29 mouse cellular contexts compared by ENCODE assay signal in the genomic region with DNA sequence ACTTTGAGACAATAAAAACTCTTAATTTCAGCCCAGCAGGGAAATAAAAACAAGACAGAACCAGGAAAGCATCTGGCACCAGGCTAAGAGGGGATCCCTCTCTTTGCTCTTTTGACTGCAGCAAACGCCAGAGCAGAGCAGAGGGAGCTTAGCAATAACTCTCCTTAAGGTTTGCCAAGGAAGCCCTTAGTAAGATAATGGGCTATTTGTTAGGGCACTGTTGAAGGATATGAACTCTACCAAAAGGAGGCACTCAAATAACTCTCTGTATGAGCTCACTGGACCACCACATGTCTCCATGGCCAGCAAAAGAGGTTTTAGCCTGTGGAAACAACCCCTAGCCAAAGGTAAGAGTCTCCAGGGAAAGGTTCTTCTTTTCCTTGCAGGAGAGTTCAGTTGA.
DNase-seq lines count a peak whose midpoint lies in the region; ATAC-seq and TF ChIP-seq lines count a peak whose summit lies in the region.
"Had no signal": no experiment of that assay in that cellular context is flagged by ENCODE, and none has a peak within 500 bp of the region (broad histone marks: within the 10 kb centered on the region; RNA-seq: fewer than 3 reads in every experiment).

No protein-coding gene starts in this region.

- H3K4me2 ChIP-seq in midbrain, postnatal 0 days (ENCODE audit: low read depth, low read length, poor library complexity, severe bottlenecking) = no peak overlapping the region
- H3K4me2 ChIP-seq in midbrain, embryonic 11.5 days = no peak overlapping the region
- H3K4me2 ChIP-seq: heart, embryonic 15.5 days; hindbrain, embryonic 12.5 days; liver, embryonic 15.5 days; lung, embryonic 15.5 days; midbrain, embryonic 12.5 days had no signal

- H3K36me3 ChIP-seq in midbrain, postnatal 0 days (ENCODE audit: insufficient read depth, low read length) = no peaks in the 10 kb centered on the region
- H3K36me3 ChIP-seq in midbrain, embryonic 11.5 days (ENCODE audit: control insufficient read depth, insufficient read depth, low read length) = no peaks in the 10 kb centered on the region
- H3K36me3 ChIP-seq: forebrain, embryonic 10.5 days; G1E; heart, embryonic 10.5 days; heart, embryonic 15.5 days; hindbrain, embryonic 12.5 days; liver, embryonic 15.5 days; lung, embryonic 15.5 days; midbrain, embryonic 12.5 days had no signal

- WGBS in midbrain, postnatal 0 days = 19% methylated on average over 1 of the region's 1 CpGs
- WGBS in midbrain, embryonic 11.5 days = 11% methylated on average over 1 of the region's 1 CpGs

- peak; percentile 16 for DNase-seq in cerebellum, adult 9-10 months
- DNase-seq in cerebellum, postnatal 36 days = no peak
- DNase-seq in heart, adult 11 months = peak; percentile 52
- DNase-seq in heart, adult 9 months (ENCODE audit: low spot score in 2 of 2) = no peak
- DNase-seq in midbrain, postnatal 0 days (ENCODE audit: low spot score) = peak; percentile 36
- DNase-seq in midbrain, embryonic 11.5 days (ENCODE audit: low spot score, missing footprints) = no peak
- DNase-seq in mesoderm, embryonic 11.5 days (ENCODE audit: low read depth, low spot score) = peak; percentile 13
- no peak for DNase-seq in layer of hippocampus, adult 8-10 months (ENCODE audit: low spot score in 2 of 2)
- DNase-seq: adrenal gland, adult 8-10 months; cerebellum, adult 11 months; cerebellum, postnatal 25 days; gastrocnemius, postnatal 10 days; kidney, adult 11 months; kidney, postnatal 25 days; left cerebral cortex, postnatal 4 days; right cerebral cortex, adult 18-20 months; spleen, adult 18-20 months; thymus, postnatal 14 days had no signal

- ATAC-seq in midbrain, postnatal 0 days (ENCODE audit: low FRiP score) = no peak
- no peak for ATAC-seq in midbrain, embryonic 11.5 days (ENCODE audit: low FRiP score)
- ATAC-seq: forebrain, embryonic 16.5 days; inflammation-experienced regulatory T-cells, adult 6 months had no signal

- no peaks in the 10 kb centered on the region; the same call in 1 of the 2 replicates for H3K4me1 ChIP-seq in midbrain, postnatal 0 days (ENCODE audit: insufficient read depth, low read length)
- H3K4me1 ChIP-seq in midbrain, embryonic 11.5 days (ENCODE audit: control insufficient read depth, insufficient read depth, low read length) = peaks cover 6% of the 10 kb centered on the region
- H3K4me1 ChIP-seq: liver, embryonic 15.5 days had no signal

- H3K9ac ChIP-seq in midbrain, postnatal 0 days (replicated peaks; ENCODE audit: low read length, poor library complexity, severe bottlenecking) = no peak overlapping the region
- no peak overlapping the region for H3K9ac ChIP-seq in midbrain, embryonic 11.5 days (ENCODE audit: low read length)
- H3K9ac ChIP-seq: heart, embryonic 15.5 days; hindbrain, embryonic 12.5 days; liver, embryonic 15.5 days; lung, embryonic 15.5 days; midbrain, embryonic 12.5 days had no signal

- TF ChIP-seq CTCF in midbrain, postnatal 0 days (IDR thresholded peaks at IDR 0.05) = no peak

- no peaks in the 10 kb centered on the region for H3K27me3 ChIP-seq in midbrain, postnatal 0 days (ENCODE audit: insufficient read depth, low read length)
- no peaks in the 10 kb centered on the region for H3K27me3 ChIP-seq in midbrain, embryonic 11.5 days (ENCODE audit: control insufficient read depth, insufficient read depth, low read length)
- H3K27me3 ChIP-seq: heart, embryonic 15.5 days; hindbrain, embryonic 12.5 days; liver, embryonic 15.5 days; lung, embryonic 15.5 days; midbrain, embryonic 12.5 days had no signal

- no peak overlapping the region for H3K27ac ChIP-seq in midbrain, postnatal 0 days (ENCODE audit: low read depth, low read length)
- no peak overlapping the region for H3K27ac ChIP-seq in midbrain, embryonic 11.5 days (ENCODE audit: low read depth, low read length)
- H3K27ac ChIP-seq: forebrain, embryonic 10.5 days; heart, embryonic 10.5 days; heart, embryonic 15.5 days; hindbrain, embryonic 12.5 days; left cerebral cortex, adult 2 months; liver, embryonic 15.5 days; lung, embryonic 15.5 days; midbrain, embryonic 12.5 days had no signal

- no peaks in the 10 kb centered on the region for H3K9me3 ChIP-seq in midbrain, postnatal 0 days (ENCODE audit: low read length)
- H3K9me3 ChIP-seq in midbrain, embryonic 11.5 days (ENCODE audit: control insufficient read depth, low read length) = no peaks in the 10 kb centered on the region
- H3K9me3 ChIP-seq: forebrain, embryonic 10.5 days; heart, embryonic 10.5 days; heart, embryonic 15.5 days; hindbrain, embryonic 12.5 days; liver, embryonic 15.5 days; lung, embryonic 15.5 days; midbrain, embryonic 12.5 days had no signal

- H3K4me3 ChIP-seq in midbrain, postnatal 0 days (ENCODE audit: low read depth, low read length) = no peak overlapping the region
- H3K4me3 ChIP-seq in midbrain, embryonic 11.5 days (ENCODE audit: low read depth, low read length) = no peak overlapping the region
- H3K4me3 ChIP-seq: forebrain, embryonic 10.5 days; heart, embryonic 10.5 days; heart, embryonic 15.5 days; hindbrain, embryonic 12.5 days; left cerebral cortex, adult 2 months; liver, embryonic 15.5 days; lung, embryonic 15.5 days; midbrain, embryonic 12.5 days had no signal

Comparison
In these comparisons a context has a peak if more than half of its experiments do, and no peak if none do; other contexts are left out.
1. DNase-seq: peak in cerebellum, adult 9-10 months (single experiment), heart, adult 11 months (single experiment), midbrain, postnatal 0 days (single experiment) and mesoderm, embryonic 11.5 days (single experiment); none in cerebellum, postnatal 36 days (0 of 2), heart, adult 9 months (0 of 2), midbrain, embryonic 11.5 days (single experiment) and layer of hippocampus, adult 8-10 months (0 of 2).